Mouse (Mus musculus): Measurements from ENCODE around the gene Eif4b. TPM values are rescaled to one million over a fixed set of nuclear protein-coding genes. Genes with fewer than 3 reads are reported as not detected.

The Eif4b gene
- polyA plus RNA-seq, 1 experiment from 2014 or later = 121 TPM

- ATAC-seq (ENCODE audit: borderline replicate concordance, extremely low read depth, low FRiP score, low TSS enrichment) = no peak
- no peak overlapping the region for H3K4me3 ChIP-seq
- no peak overlapping the region for H3K9ac ChIP-seq
Observed at GRCm38 (mm10) chr15:102049871-102050270, 23.7 kb upstream of the Eif4b start.

GRCm38 (mm10) chr15:102051920-102052683 lies 21.5 kb upstream of the Eif4b start:
- Histone ChIP-seq H3K4me1 (peaks cover 5% of the 10 kb centered on the region), H3K9ac (peak overlapping the region; percentile 40), H3K27ac (peak overlapping the region; percentile 77), H3K4me2 (peak overlapping the region; percentile 84), H3K36me3 (no peaks in the 10 kb centered on the region), H3K27me3 (no peaks in the 10 kb centered on the region), H3K4me3 (peak overlapping the region; percentile 43), H3K9me3 (no peaks in the 10 kb centered on the region)
- ATAC-seq (ENCODE audit: borderline replicate concordance, extremely low read depth, low FRiP score, low TSS enrichment) = peak; percentile 69; the same call in 1 of the 2 replicates
- WGBS = under 1% methylated on average over 27 of the region's 33 CpGs

More at GRCm38 (mm10) chr15:102049871-102050270, 23.7 kb upstream of the Eif4b start:
- Histone ChIP-seq H3K4me1 (peaks cover 5% of the 10 kb centered on the region), H3K9me3 (no peaks in the 10 kb centered on the region), H3K4me2 (no peak overlapping the region), H3K27ac (no peak overlapping the region), H3K27me3 (no peaks in the 10 kb centered on the region), H3K36me3 (no peaks in the 10 kb centered on the region)

GRCm38 (mm10) chr15:102056495-102057174 lies 16.9 kb upstream of the Eif4b start:
- H3K36me3 ChIP-seq = no peaks in the 10 kb centered on the region
- ATAC-seq (ENCODE audit: borderline replicate concordance, extremely low read depth, low FRiP score, low TSS enrichment) = no peak
- no peak overlapping the region for H3K4me2 ChIP-seq
- H3K27me3 ChIP-seq = no peaks in the 10 kb centered on the region
- no peak overlapping the region for H3K9ac ChIP-seq
- H3K4me1 ChIP-seq = peaks cover 5% of the 10 kb centered on the region
- no peak overlapping the region for H3K4me3 ChIP-seq
- no peak overlapping the region for H3K27ac ChIP-seq
- no peaks in the 10 kb centered on the region for H3K9me3 ChIP-seq
- 85% methylated on average over 15 of the region's 15 CpGs for WGBS

GRCm38 (mm10) chr15:102065661-102066325 lies 7.8 kb upstream of the Eif4b start:
- WGBS = 2% methylated on average over 20 of the region's 20 CpGs
- H3K9ac ChIP-seq = no peak overlapping the region
- ATAC-seq (ENCODE audit: borderline replicate concordance, extremely low read depth, low FRiP score, low TSS enrichment) = peak; percentile 72; the same call in 1 of the 2 replicates
- H3K27ac ChIP-seq = no peak overlapping the region
- H3K9me3 ChIP-seq = no peaks in the 10 kb centered on the region
- peaks cover 12% of the 10 kb centered on the region; the same call in 1 of the 2 replicates for H3K27me3 ChIP-seq
- H3K4me3 ChIP-seq = no peak overlapping the region
- no peaks in the 10 kb centered on the region for H3K36me3 ChIP-seq
- no peak overlapping the region for H3K4me2 ChIP-seq
- peaks cover 31% of the 10 kb centered on the region for H3K4me1 ChIP-seq

GRCm38 (mm10) chr15:102070476-102071467 lies 2.8 kb upstream of the Eif4b start:
- no peak overlapping the region for H3K27ac ChIP-seq
- no peak overlapping the region for H3K4me2 ChIP-seq
- no peaks in the 10 kb centered on the region for H3K36me3 ChIP-seq
- ATAC-seq (ENCODE audit: borderline replicate concordance, extremely low read depth, low FRiP score, low TSS enrichment) = no peak
- WGBS = 67% methylated on average over 13 of the region's 13 CpGs
- H3K4me1 ChIP-seq = peaks cover 29% of the 10 kb centered on the region
- no peaks in the 10 kb centered on the region for H3K9me3 ChIP-seq
- H3K9ac ChIP-seq = no peak overlapping the region
- H3K4me3 ChIP-seq = no peak overlapping the region
- peaks cover 12% of the 10 kb centered on the region; the same call in 1 of the 2 replicates for H3K27me3 ChIP-seq

GRCm38 (mm10) chr15:102072963-102073558 lies 512 bp upstream of the Eif4b start:
- Histone ChIP-seq H3K4me3 (peak overlapping the region; percentile 98), H3K9me3 (no peaks in the 10 kb centered on the region), H3K4me1 (peaks cover 32% of the 10 kb centered on the region), H3K36me3 (no peaks in the 10 kb centered on the region), H3K4me2 (peak overlapping the region; percentile 80), H3K9ac (peak overlapping the region; percentile 36; the same call in 1 of the 2 replicates), H3K27me3 (no peaks in the 10 kb centered on the region), H3K27ac (no peak overlapping the region; the same call in 1 of the 2 replicates)
- ATAC-seq (ENCODE audit: borderline replicate concordance, extremely low read depth, low FRiP score, low TSS enrichment) = peak; percentile 1; the same call in 1 of the 2 replicates
- WGBS = 13% methylated on average over 6 of the region's 6 CpGs

- Histone ChIP-seq H3K4me3 (peak overlapping the region; percentile 98), H3K27ac (peak overlapping the region; percentile 96), H3K36me3 (no peaks in the 10 kb centered on the region), H3K9ac (peak overlapping the region; percentile 99), H3K4me1 (peaks cover 32% of the 10 kb centered on the region), H3K4me2 (peak overlapping the region; percentile 80), H3K27me3 (no peaks in the 10 kb centered on the region), H3K9me3 (no peaks in the 10 kb centered on the region)
- under 1% methylated on average over 57 of the region's 57 CpGs for WGBS
- peak; percentile 47 for ATAC-seq (ENCODE audit: borderline replicate concordance, extremely low read depth, low FRiP score, low TSS enrichment)
Observed at GRCm38 (mm10) chr15:102074070-102074731, 628 bp downstream of the Eif4b start.

GRCm38 (mm10) chr15:102074876-102075585 lies 1.5 kb downstream of the Eif4b start:
- peak overlapping the region; percentile 96 for H3K27ac ChIP-seq
- peak overlapping the region; percentile 99 for H3K9ac ChIP-seq
- peak overlapping the region; percentile 80 for H3K4me2 ChIP-seq
- H3K27me3 ChIP-seq = no peaks in the 10 kb centered on the region
- no peaks in the 10 kb centered on the region for H3K9me3 ChIP-seq
- H3K36me3 ChIP-seq = no peaks in the 10 kb centered on the region
- peaks cover 26% of the 10 kb centered on the region for H3K4me1 ChIP-seq
- 6% methylated on average over 11 of the region's 11 CpGs for WGBS
- H3K4me3 ChIP-seq = peak overlapping the region; percentile 98
- ATAC-seq (ENCODE audit: borderline replicate concordance, extremely low read depth, low FRiP score, low TSS enrichment) = no peak

GRCm38 (mm10) chr15:102077111-102077677 lies 3.6 kb downstream of the Eif4b start:
- no peak for ATAC-seq (ENCODE audit: borderline replicate concordance, extremely low read depth, low FRiP score, low TSS enrichment)
- Histone ChIP-seq H3K27ac (no peak overlapping the region), H3K27me3 (no peaks in the 10 kb centered on the region), H3K9me3 (no peaks in the 10 kb centered on the region), H3K9ac (no peak overlapping the region), H3K4me3 (no peak overlapping the region), H3K4me1 (peaks cover 23% of the 10 kb centered on the region), H3K4me2 (no peak overlapping the region), H3K36me3 (peaks cover 4% of the 10 kb centered on the region; the same call in 1 of the 2 replicates)
- 79% methylated on average over 2 of the region's 2 CpGs for WGBS

Data from lung, embryonic 15.5 days (tissue).